Mouse (Mus musculus) E14TG2a.4 (cell line): Measurements from ENCODE around the gene Osbp2.

Experiments used
- CTCF ChIP-seq: conservative IDR thresholded peaks from 2 replicates; pipeline ENCODE4 v1.5.1; 2014; ENCODE audit warnings: low read length
- NANOG ChIP-seq: IDR thresholded peaks from 2 replicates; pipeline ENCODE4 v1.6.1; 2014; ENCODE audit warnings: borderline replicate concordance, low read length, mixed read lengths

DNA sequence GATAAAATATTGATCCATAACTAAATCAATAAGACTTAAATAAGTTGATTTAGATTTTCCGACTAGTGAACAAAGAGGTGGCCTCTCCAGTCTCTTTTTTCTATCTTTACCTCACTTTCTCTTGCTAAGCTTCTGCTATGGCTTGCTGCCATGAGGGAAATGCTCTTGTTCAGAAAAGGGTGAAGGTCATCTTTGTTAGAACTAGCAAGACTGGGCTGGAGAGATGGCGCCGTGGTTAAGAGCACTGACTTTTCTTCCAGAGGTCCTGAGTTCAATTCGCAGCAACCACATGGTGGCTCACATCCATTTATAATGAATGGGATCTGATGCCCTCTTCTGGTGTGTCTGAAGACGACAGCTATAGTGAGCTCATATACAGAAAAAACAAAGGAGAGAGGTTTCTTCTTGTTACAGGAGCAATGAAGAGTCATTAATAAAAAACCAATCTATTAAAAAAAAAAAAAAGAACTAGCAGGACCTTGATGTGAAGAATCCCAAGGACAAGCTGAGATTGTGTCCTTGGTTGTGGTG is 167.6 kb downstream of the Osbp2 start:
- no peak for TF ChIP-seq CTCF
- TF ChIP-seq NANOG: no peak
